Mouse (Mus musculus) left cerebral cortex, adult 2 months (tissue): ENCODE data around the gene Gm17402. TPM values are rescaled to one million over a fixed set of nuclear protein-coding genes. Genes with fewer than 3 reads are reported as not detected.

ENCODE experiments used
- DNase-seq, 2 experiments: peaks; one replicate each; pipeline ENCODE4 v3.0.0; 2021 to 2022; ENCODE audit warnings: low spot score in 2 of 2, mixed read lengths in 1 of 2; ENCODE audit errors: extremely low spot score in 1 of 2
- H3K27ac ChIP-seq: fragments of 200-600 bp; 2 replicates; pipeline ENCODE4 v1.8.1; 2022
- H3K4me3 ChIP-seq: fragments of 200-600 bp; 2 replicates; pipeline ENCODE4 v1.8.1; 2022
- CTCF ChIP-seq: fragments of 200-600 bp; IDR thresholded peaks from 2 replicates; pipeline ENCODE4 v1.8.1; 2022; ENCODE audit warnings: antibody characterized with exemption, mild to moderate bottlenecking, moderate library complexity
- intact Hi-C: fragments of 180-260 bp; cut with DNase I; formaldehyde crosslinking; loops from one replicate; pipeline ENCODE4 v1.15.1; 2025
- total RNA-seq, 2 experiments: library from RNA; stranded (reverse); gene quantifications; 2 replicates each; pipeline ENCODE4 v1.2.3; 2021

Gene Gm17402
- total RNA-seq, 2 experiments from 2014 or later, result not detected

GRCm38 (mm10) chr3:67351406-67352127 lies 23.4 kb downstream of the Gm17402 start:
- TF ChIP-seq CTCF, result no peak
- no peak for DNase-seq
- Histone ChIP-seq H3K4me3 (no peak overlapping the region), H3K27ac (no peak overlapping the region)
- intact Hi-C loops, result loop anchor here (2.0 kb wide), 2 partner anchors 79 to 217 kb away; partner anchors contain the start of gene Gfm1

DNA sequence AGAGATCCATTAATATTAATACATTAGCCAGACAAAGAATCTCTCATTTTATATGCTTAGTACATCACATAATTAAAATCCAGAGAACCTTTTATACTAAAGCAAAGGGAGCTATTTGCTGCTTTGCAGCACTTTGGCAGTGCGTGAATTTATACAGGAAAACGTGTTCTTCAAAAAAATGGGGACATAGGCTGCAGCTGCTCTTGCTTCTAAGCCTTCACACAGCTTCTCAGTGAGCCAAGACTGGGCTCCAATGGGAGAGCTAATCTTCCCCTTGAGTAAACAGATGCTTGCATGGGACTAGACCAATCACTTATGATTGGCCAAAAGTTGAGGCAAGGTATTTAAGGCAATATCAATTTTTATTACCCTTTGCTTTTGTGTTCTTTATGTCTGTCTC lies 28.3 kb downstream of the Gm17402 start:
- Histone ChIP-seq H3K27ac (no peak overlapping the region), H3K4me3 (no peak overlapping the region)
- intact Hi-C loops, result loop anchor here (10.0 kb wide), 1 partner anchor 362 kb away; the partner anchor contains the start of genes Rsrc1 and Shox2
- no peak for TF ChIP-seq CTCF
- no peak for DNase-seq

DNA sequence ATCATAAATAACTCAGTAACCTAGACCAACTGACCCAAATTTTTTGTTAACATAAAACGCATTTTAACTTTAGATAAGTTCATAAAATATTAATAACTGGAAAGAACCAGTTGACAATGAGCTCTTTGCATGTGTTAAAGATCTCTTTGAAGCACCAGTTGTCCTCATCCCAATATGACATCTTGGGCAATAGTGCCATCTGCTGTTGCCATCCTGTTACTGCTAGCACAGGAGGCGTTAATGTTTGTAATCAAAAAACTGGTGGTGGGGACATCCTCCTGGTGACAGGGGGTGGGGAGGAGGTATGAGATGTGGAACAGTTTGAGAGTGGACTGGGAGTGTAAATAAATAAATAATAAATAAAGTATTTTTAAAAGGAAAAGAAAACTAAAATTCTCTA lies 30.4 kb downstream of the Gm17402 start:
- no peak overlapping the region for H3K4me3 ChIP-seq
- TF ChIP-seq CTCF, result peak; percentile 89
- H3K27ac ChIP-seq, result no peak overlapping the region
- DNase-seq, result peak; percentile 56 to 71
- intact Hi-C loops, result loop anchor here (1.0 to 10.0 kb wide), 3 partner anchors 360 to 1012 kb away; partner anchors contain the start of genes Rsrc1 and Shox2

- Histone ChIP-seq H3K27ac (no peak overlapping the region), H3K4me3 (no peak overlapping the region)
- no peak for DNase-seq
- TF ChIP-seq CTCF, result peak; percentile 31
- intact Hi-C loops, result loop anchor here (10.0 kb wide), 1 partner anchor 358 kb away; the partner anchor contains the start of genes Rsrc1 and Shox2
Observed at GRCm38 (mm10) chr3:67343004-67343662, 31.8 kb downstream of the Gm17402 start.

DNA sequence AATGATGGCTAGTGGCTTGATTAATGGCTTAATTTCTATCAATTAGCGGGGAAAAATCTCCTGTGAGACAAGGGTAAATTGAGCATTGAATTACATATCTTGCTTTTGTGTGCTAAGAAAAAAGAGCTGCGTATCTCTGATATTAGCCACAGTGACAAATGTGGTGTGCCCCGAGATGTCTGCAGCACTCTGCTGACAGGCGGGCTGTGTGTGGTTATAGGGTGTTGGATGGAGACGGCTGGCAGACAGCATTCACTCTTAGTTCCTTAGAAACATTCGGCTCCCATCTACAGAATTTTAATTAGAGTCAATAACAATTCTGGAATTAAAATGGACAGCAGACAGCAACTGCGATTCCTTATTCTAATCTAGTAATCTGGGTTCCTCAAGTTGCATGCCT lies 34.0 kb downstream of the Gm17402 start:
- intact Hi-C loops, result loop anchor here (10.0 kb wide), 1 partner anchor 356 kb away; the partner anchor contains the start of genes Rsrc1 and Shox2

DNA sequence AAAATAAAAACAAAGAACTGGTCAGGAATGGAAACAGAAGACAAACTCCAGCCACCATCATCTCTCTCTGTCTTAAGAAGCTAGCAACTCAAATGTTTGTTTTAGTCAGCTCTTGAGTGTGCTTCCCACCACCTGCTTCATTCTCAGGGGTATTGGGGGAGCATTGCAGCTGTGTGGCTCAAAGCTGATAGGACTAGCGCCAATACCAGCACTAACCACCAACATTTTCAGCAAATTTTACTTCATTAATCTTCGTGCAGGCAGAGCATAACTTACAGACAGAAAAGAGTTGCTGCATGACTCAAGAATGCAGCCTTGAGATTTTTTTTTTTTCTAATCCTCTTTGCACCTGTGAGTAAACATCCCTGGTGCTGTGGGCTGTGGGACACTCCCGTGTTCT lies 35.4 kb downstream of the Gm17402 start:
- DNase-seq, result no peak
- Histone ChIP-seq H3K4me3 (no peak overlapping the region), H3K27ac (no peak overlapping the region)
- intact Hi-C loops, result no loop called here
- no peak for TF ChIP-seq CTCF

More for the DNA sequence above, 34.0 kb downstream of the Gm17402 start:
- Histone ChIP-seq H3K4me3 (no peak overlapping the region), H3K27ac (no peak overlapping the region)
- no peak for DNase-seq
- TF ChIP-seq CTCF, result no peak

GRCm38 (mm10) chr3:67322422-67322821 lies 52.5 kb downstream of the Gm17402 start:
- TF ChIP-seq CTCF, result no peak
- Histone ChIP-seq H3K4me3 (no peak overlapping the region), H3K27ac (no peak overlapping the region)
- intact Hi-C loops, result no loop called here
- no peak for DNase-seq

Other genes starting within 250 kb of the Gm17402 start
- gene Mlf1, start 1.1 kb downstream of the Gm17402 start, total RNA-seq, result 1 to 10 TPM in 1 of 2 experiments, under 1 TPM in 1; 0.96 to 1.2 TPM
- gene Gfm1, start 54.9 kb upstream of the Gm17402 start, total RNA-seq, result 10 to 100 TPM; 41.9 to 57.5 TPM
- 10 to 100 TPM; 29.9 to 36.4 TPM for gene Lxn, start 88.8 kb upstream of the Gm17402 start, total RNA-seq
- gene Rarres1, start 140.4 kb upstream of the Gm17402 start, total RNA-seq, result 1 to 10 TPM; 1.5 to 1.7 TPM
- gene Mfsd1, start 207.6 kb upstream of the Gm17402 start, total RNA-seq, result 10 to 100 TPM; 29.7 to 34.7 TPM